In genomic region chr8:54899444-54899843, GRCm38 (mm10) we compare ENCODE assay signal across 27 mouse cellular contexts. TPM values are rescaled to one million over a fixed set of nuclear protein-coding genes. Genes with fewer than 3 reads are reported as not detected.
"Had no signal": no experiment of that assay in that cellular context is flagged by ENCODE, and none has a peak within 500 bp of the region (broad histone marks: within the 10 kb centered on the region; RNA-seq: fewer than 3 reads in every experiment).

No protein-coding gene starts in this region.

- H3K9me3 ChIP-seq: embryonic facial prominence, embryonic 10.5 days; embryonic facial prominence, embryonic 12.5 days; embryonic facial prominence, embryonic 13.5 days; embryonic facial prominence, embryonic 15.5 days; forebrain, embryonic 10.5 days; forebrain, embryonic 12.5 days; forebrain, embryonic 13.5 days; forebrain, embryonic 15.5 days; heart, embryonic 10.5 days had no signal

- H3K27me3 ChIP-seq: embryonic facial prominence, embryonic 12.5 days; embryonic facial prominence, embryonic 13.5 days; embryonic facial prominence, embryonic 15.5 days; forebrain, embryonic 12.5 days; forebrain, embryonic 13.5 days; forebrain, embryonic 15.5 days had no signal

- DNase-seq: cerebellum, adult 9-10 months; cerebellum, adult 9-11 months; cerebellum, postnatal 10 days; cerebellum, postnatal 14 days; cerebellum, postnatal 36 days; embryo, embryonic 11 days; forebrain, postnatal 0 days; gastrocnemius, adult 2 months; gastrocnemius, postnatal 10 days; gastrocnemius, postnatal 14 days; gastrocnemius, postnatal 25 days; gastrocnemius, postnatal 36 days; heart, adult 11 months; heart, adult 18-20 months; heart, adult 2 months had no signal

- H3K4me3 ChIP-seq: embryonic facial prominence, embryonic 10.5 days; embryonic facial prominence, embryonic 12.5 days; embryonic facial prominence, embryonic 13.5 days; embryonic facial prominence, embryonic 15.5 days; erythroblast, embryonic 14.5 days; forebrain, embryonic 10.5 days; forebrain, embryonic 12.5 days; forebrain, embryonic 13.5 days; forebrain, embryonic 15.5 days; gastrocnemius, adult 2 months; heart, adult 2 months; heart, embryonic 10.5 days had no signal

- H3K27ac ChIP-seq: embryonic facial prominence, embryonic 10.5 days; embryonic facial prominence, embryonic 12.5 days; embryonic facial prominence, embryonic 13.5 days; embryonic facial prominence, embryonic 15.5 days; forebrain, embryonic 10.5 days; forebrain, embryonic 12.5 days; forebrain, embryonic 13.5 days; forebrain, embryonic 15.5 days; gastrocnemius, adult 2 months; heart, adult 2 months; heart, embryonic 10.5 days had no signal

- H3K36me3 ChIP-seq: embryonic facial prominence, embryonic 10.5 days; embryonic facial prominence, embryonic 12.5 days; embryonic facial prominence, embryonic 13.5 days; embryonic facial prominence, embryonic 15.5 days; forebrain, embryonic 10.5 days; forebrain, embryonic 12.5 days; forebrain, embryonic 15.5 days; heart, embryonic 10.5 days had no signal

- H3K9ac ChIP-seq: embryonic facial prominence, embryonic 12.5 days; embryonic facial prominence, embryonic 13.5 days; embryonic facial prominence, embryonic 15.5 days; forebrain, embryonic 12.5 days; forebrain, embryonic 13.5 days; forebrain, embryonic 15.5 days; forebrain, postnatal 0 days had no signal

- H3K4me2 ChIP-seq: embryonic facial prominence, embryonic 12.5 days; embryonic facial prominence, embryonic 13.5 days; embryonic facial prominence, embryonic 15.5 days; forebrain, embryonic 12.5 days; forebrain, embryonic 13.5 days; forebrain, embryonic 15.5 days had no signal

- H3K4me1 ChIP-seq: embryonic facial prominence, embryonic 10.5 days; embryonic facial prominence, embryonic 12.5 days; embryonic facial prominence, embryonic 13.5 days; embryonic facial prominence, embryonic 15.5 days; forebrain, embryonic 10.5 days; forebrain, embryonic 12.5 days; forebrain, embryonic 13.5 days; heart, embryonic 10.5 days had no signal

RNA-seq across cellular contexts. Expression of gene Wdr17, which starts 12.5 kb away (rescaled TPM):
- total RNA-seq: common myeloid progenitor, adult 5-6 weeks; granulocyte monocyte progenitor cell, adult 5-6 weeks; heart, adult 18-20 months; heart, adult 2 months had no signal
- polyA plus RNA-seq: erythroblast, embryonic 14.5 days; heart, adult 2 months had no signal

RNA-seq across cellular contexts. Expression of gene Gpm6a, which starts 55.2 kb away (rescaled TPM):
- total RNA-seq: common myeloid progenitor, adult 5-6 weeks; granulocyte monocyte progenitor cell, adult 5-6 weeks had no signal
- polyA plus RNA-seq: erythroblast, embryonic 14.5 days had no signal
